Mouse (Mus musculus) lung, postnatal 10 days (tissue): ENCODE measurements at regions not wholly inside any gene's neighbourhood (a gene's known extent, or its start where the extent isn't known, plus 50 kb on each side); places are given as distances from the start of the nearest gene placed in this dataset.

ENCODE experiments used
- DNase-seq: peaks from one replicate; pipeline ENCODE4 v3.0.0; 2021

- DNase-seq = no peak
These were observed 705.8 kb downstream of the Fat4 start for GRCm38 (mm10) chr3:39592349-39593117.

GRCm38 (mm10) chr3:39609937-39610336 lies 723.2 kb downstream of the Fat4 start:
- no peak for DNase-seq

- no peak for DNase-seq
These were observed 725.7 kb downstream of the Fat4 start for GRCm38 (mm10) chr3:39612408-39612807.

GRCm38 (mm10) chr3:39637924-39638323 lies 751.2 kb downstream of the Fat4 start:
- DNase-seq = peak; percentile 18

- no peak for DNase-seq
These were observed 756.5 kb downstream of the Fat4 start for GRCm38 (mm10) chr3:39643194-39643593.

GRCm38 (mm10) chr3:39666817-39667216 lies 780.1 kb downstream of the Fat4 start:
- DNase-seq = peak; percentile 45

GRCm38 (mm10) chr3:39669145-39669544 lies 782.4 kb downstream of the Fat4 start:
- DNase-seq = no peak

GRCm38 (mm10) chr3:39673997-39674396 lies 787.3 kb downstream of the Fat4 start:
- no peak for DNase-seq

GRCm38 (mm10) chr3:39674927-39675326 lies 788.2 kb downstream of the Fat4 start:
- DNase-seq = peak; percentile 22

GRCm38 (mm10) chr3:39705610-39706009 lies 818.9 kb downstream of the Fat4 start:
- DNase-seq = no peak

GRCm38 (mm10) chr3:39712795-39713709 lies 818.0 kb upstream of the Intu start:
- DNase-seq = no peak

GRCm38 (mm10) chr3:39714056-39714592 lies 817.0 kb upstream of the Intu start:
- no peak for DNase-seq

GRCm38 (mm10) chr3:39718946-39719545 lies 812.0 kb upstream of the Intu start:
- peak; percentile 75 for DNase-seq

- no peak for DNase-seq
These were observed 805.3 kb upstream of the Intu start for GRCm38 (mm10) chr3:39725755-39726154.

GRCm38 (mm10) chr3:39736639-39737038 lies 794.4 kb upstream of the Intu start:
- DNase-seq = no peak

GRCm38 (mm10) chr3:39745947-39746346 lies 785.1 kb upstream of the Intu start:
- no peak for DNase-seq

GRCm38 (mm10) chr3:39768981-39769568 lies 762.0 kb upstream of the Intu start:
- DNase-seq = peak; percentile 5

- DNase-seq = no peak
These were observed 754.6 kb upstream of the Intu start for GRCm38 (mm10) chr3:39776278-39777039.

- no peak for DNase-seq
These were observed 751.3 kb upstream of the Intu start for GRCm38 (mm10) chr3:39779690-39780218.

GRCm38 (mm10) chr3:39780270-39780669 lies 750.8 kb upstream of the Intu start:
- DNase-seq = no peak

- DNase-seq = no peak
These were observed 746.2 kb upstream of the Intu start for GRCm38 (mm10) chr3:39784901-39785300.

GRCm38 (mm10) chr3:39809586-39809985 lies 721.5 kb upstream of the Intu start:
- no peak for DNase-seq
